Mouse (Mus musculus): ENCODE data around the gene H2-M10.1.

- TF ChIP-seq POLR2A (IDR thresholded peaks at IDR 0.05; ENCODE audit: insufficient read length, low read depth): peak; percentile 16
- no peak for TF ChIP-seq USF1 (IDR thresholded peaks at IDR 0.05; ENCODE audit: low read depth)
- no peak for TF ChIP-seq E2F4 (IDR thresholded peaks at IDR 0.05; ENCODE audit: insufficient read depth)
- TF ChIP-seq MYOD1 (IDR thresholded peaks at IDR 0.05; ENCODE audit: control insufficient read depth in 1 of 3, insufficient read length in 2 of 3, low read depth in 2 of 3): no peak
- TF ChIP-seq CEBPB (IDR thresholded peaks at IDR 0.05; ENCODE audit: insufficient read depth, poor library complexity, severe bottlenecking): no peak
- no peak for TF ChIP-seq TCF12 (IDR thresholded peaks at IDR 0.05; ENCODE audit: insufficient read depth, poor library complexity, severe bottlenecking)
These were observed 10.8 kb downstream of the H2-M10.1 start for GRCm38 (mm10) chr17:36315041-36315688.

Measured in myocyte (in vitro differentiated cells).